Mouse (Mus musculus): ENCODE results near the gene Msh5.

Gene Msh5

GRCm38 (mm10) chr17:35070556-35071229 lies 24.1 kb upstream of the Msh5 start:
- CTCF ChIA-PET = interaction anchor here (0.7 kb wide), 1 partner anchor 889 kb away, joined by 4 read pairs; no protein-coding TSS in a partner anchor

DNA sequence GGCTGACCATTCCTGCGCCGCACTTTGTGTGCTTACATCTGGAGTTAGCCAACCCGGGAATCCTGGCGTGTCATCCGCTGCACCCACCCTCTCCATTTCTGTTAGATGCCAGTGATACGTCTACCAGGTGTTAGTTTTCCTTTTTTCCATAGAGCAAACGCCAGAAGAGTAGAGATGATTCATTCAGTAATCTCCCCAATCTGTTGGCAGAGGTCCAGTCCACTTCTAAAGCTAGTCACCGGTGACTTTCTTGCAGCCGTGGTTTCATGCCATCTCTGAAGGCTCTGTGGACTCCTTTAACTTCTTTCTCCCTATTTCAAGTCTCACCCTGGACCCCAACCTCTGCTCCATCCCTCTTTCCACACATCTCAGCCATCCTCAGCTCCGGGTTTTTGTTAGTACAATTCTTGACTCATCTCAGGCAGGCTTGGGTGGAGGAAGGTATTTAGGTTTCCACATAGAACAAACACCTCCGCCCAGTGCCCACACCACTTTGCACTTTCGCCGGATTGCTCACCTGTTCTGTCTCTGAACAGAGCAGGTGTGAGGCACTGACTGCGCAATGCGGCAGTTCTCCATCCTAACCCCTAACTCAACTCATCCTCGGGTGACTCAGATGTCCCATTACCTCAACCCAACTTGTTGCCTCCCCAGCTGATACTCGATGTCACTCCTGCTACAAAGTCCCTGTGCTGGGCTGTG lies 21.8 kb upstream of the Msh5 start:
- CTCF ChIA-PET = no interaction called here

GRCm38 (mm10) chr17:35066084-35066483 lies 19.5 kb upstream of the Msh5 start, which contains the start of gene Mpig6b:
TSS of gene Mpig6b (minus strand) at chr17:35066184.
- CTCF ChIA-PET = no interaction called here

GRCm38 (mm10) chr17:35064951-35065947 lies 18.7 kb upstream of the Msh5 start, which contains the start of gene Ly6g6c:
TSS of gene Ly6g6c (plus strand) at chr17:35065388.
- CTCF ChIA-PET = no interaction called here

GRCm38 (mm10) chr17:35064378-35064877 lies 17.9 kb upstream of the Msh5 start:
- CTCF ChIA-PET = no interaction called here

- CTCF ChIA-PET = no interaction called here
These were observed 16.9 kb upstream of the Msh5 start for GRCm38 (mm10) chr17:35063466-35063865.

GRCm38 (mm10) chr17:35061299-35061698 lies 14.8 kb upstream of the Msh5 start:
- CTCF ChIA-PET = interaction anchor here (0.6 kb wide), 1 partner anchor 34 kb away, joined by 4 read pairs; no protein-coding TSS in a partner anchor

GRCm38 (mm10) chr17:35060737-35061297 lies 14.3 kb upstream of the Msh5 start:
- CTCF ChIA-PET = interaction anchor here (0.6 kb wide), 1 partner anchor 34 kb away, joined by 4 read pairs; no protein-coding TSS in a partner anchor

GRCm38 (mm10) chr17:35060071-35060470 lies 13.5 kb upstream of the Msh5 start:
- CTCF ChIA-PET = interaction anchor here (0.6 to 2.8 kb wide), 6 partner anchors 23 to 117 kb away, joined by 3 to 16 read pairs (median 5); no protein-coding TSS in a partner anchor

GRCm38 (mm10) chr17:35058911-35059892 lies 12.7 kb upstream of the Msh5 start, which contains the start of gene Ddah2:
TSS of gene Ddah2 (plus strand) at chr17:35059035.
- CTCF ChIA-PET = interaction anchor here (0.6 to 2.8 kb wide), 6 partner anchors 11 to 116 kb away, joined by 3 to 16 read pairs (median 5); no protein-coding TSS in a partner anchor

- CTCF ChIA-PET = interaction anchor here (1.2 to 2.8 kb wide), 2 partner anchors 11 to 37 kb away, joined by 5 to 16 read pairs; no protein-coding TSS in a partner anchor
These were observed 11.8 kb upstream of the Msh5 start for GRCm38 (mm10) chr17:35058316-35058715.

DNA sequence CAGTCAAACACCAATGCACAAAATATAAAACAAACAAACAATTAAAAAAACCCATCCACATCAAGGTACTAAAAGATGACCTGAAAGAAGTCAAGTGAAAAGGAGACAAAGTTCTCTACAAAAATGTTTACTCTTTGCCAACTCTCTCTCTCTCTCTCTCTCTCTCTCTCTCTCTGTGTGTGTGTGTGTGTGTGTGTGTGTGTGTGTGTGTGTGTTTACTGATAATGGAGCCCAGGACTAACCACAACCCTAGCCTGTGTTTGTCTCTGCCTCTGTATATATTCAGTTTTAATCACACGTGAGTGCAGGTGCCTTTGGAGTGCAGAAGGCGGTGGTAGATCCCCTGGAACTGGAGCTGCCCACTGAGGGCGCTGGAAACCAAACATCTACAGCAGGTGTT lies 10.5 kb upstream of the Msh5 start:
- CTCF ChIA-PET = interaction anchor here (0.7 kb wide), 2 partner anchors 36 to 38 kb away, joined by 5 to 8 read pairs; no protein-coding TSS in a partner anchor

GRCm38 (mm10) chr17:35055691-35056495 lies 9.3 kb upstream of the Msh5 start:
- CTCF ChIA-PET = no interaction called here

DNA sequence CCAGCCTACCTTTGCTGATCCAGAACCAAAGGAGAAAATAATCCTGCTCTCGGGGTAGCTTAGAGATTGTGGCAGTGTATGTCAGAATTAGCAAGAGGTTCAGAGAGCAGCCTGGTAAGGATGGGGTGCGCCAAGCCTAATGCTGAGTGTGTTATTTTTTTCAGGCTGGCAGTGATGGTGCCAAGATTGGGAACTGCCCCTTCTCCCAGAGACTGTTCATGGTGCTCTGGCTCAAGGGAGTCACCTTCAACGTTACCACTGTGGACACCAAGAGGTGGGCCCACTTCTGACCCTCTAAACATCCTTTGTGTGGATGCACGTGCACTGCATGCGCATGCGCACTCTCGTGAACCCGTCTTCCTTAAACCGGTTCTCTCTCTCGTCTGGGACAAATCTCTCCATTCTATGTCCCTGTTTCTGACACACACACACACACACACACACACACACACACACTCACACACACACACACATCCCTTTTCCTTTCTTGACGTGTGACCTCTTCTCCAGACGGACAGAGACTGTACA lies 5.8 kb upstream of the Msh5 start:
- CTCF ChIA-PET = interaction anchor here (0.5 kb wide), 1 partner anchor 185 kb away, joined by 3 read pairs; no protein-coding TSS in a partner anchor

GRCm38 (mm10) chr17:35051156-35052086 lies 4.9 kb upstream of the Msh5 start:
- CTCF ChIA-PET = interaction anchor here (0.5 to 0.6 kb wide), 2 partner anchors 14 to 186 kb away, joined by 3 to 4 read pairs; no protein-coding TSS in a partner anchor

- CTCF ChIA-PET = interaction anchor here (0.6 kb wide), 2 partner anchors 13 to 40 kb away, joined by 3 to 4 read pairs; no protein-coding TSS in a partner anchor
These were observed 3.7 kb upstream of the Msh5 start for GRCm38 (mm10) chr17:35050126-35050750.

Measured in spleen, embryonic (tissue).